In the genomic region with DNA sequence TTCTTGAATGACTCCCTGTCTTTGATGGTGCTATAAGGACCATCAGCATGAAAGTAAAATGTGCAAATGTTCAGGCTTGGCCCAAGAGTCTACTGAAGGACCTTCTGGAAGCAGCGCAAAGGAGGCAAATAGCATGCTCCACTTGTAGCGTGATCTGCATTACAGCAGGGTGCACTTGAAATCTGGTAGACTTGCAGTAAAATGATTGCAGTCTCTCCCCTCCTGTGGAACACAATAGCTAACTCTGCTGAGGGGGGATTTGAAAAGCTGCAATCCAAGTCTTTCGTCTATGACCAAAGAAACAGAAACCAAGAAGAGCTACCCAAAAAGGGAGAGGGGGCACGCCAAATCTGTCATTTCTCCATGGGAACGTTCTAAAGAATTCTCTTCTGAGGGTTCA, we compare ENCODE assay signal across 17 mouse cellular contexts.
A peak's percentile ranks its signal among the peaks of the same experiment; 100 is the strongest.
DNase-seq lines count a peak whose midpoint lies in the region; ATAC-seq lines count a peak whose summit lies in the region.
"Had no signal": no experiment of that assay in that cellular context is flagged by ENCODE, and none has a peak within 500 bp of the region (broad histone marks: within the 10 kb centered on the region; RNA-seq: fewer than 3 reads in every experiment).

No protein-coding gene starts in this region.

- H3K9ac ChIP-seq in hindbrain, embryonic 12.5 days, result no peak overlapping the region
- no peak overlapping the region for H3K9ac ChIP-seq in hindbrain, embryonic 16.5 days (ENCODE audit: low read depth, low read length)
- no peak overlapping the region for H3K9ac ChIP-seq in forebrain, embryonic 14.5 days (ENCODE audit: low read length)
- H3K9ac ChIP-seq in midbrain, embryonic 11.5 days (ENCODE audit: low read length), result no peak overlapping the region
- H3K9ac ChIP-seq in neural tube, embryonic 15.5 days (replicated peaks), result no peak overlapping the region
- H3K9ac ChIP-seq: limb, embryonic 12.5 days; liver, embryonic 12.5 days had no signal

- peaks cover 38% of the 10 kb centered on the region for H3K4me1 ChIP-seq in hindbrain, embryonic 12.5 days
- H3K4me1 ChIP-seq in hindbrain, embryonic 16.5 days (ENCODE audit: control insufficient read depth, insufficient read depth, low read depth, low read length), result peaks cover 14% of the 10 kb centered on the region
- H3K4me1 ChIP-seq in forebrain, embryonic 14.5 days (ENCODE audit: control insufficient read depth, insufficient read depth, low read length), result peaks cover 30% of the 10 kb centered on the region
- peaks cover 24% of the 10 kb centered on the region for H3K4me1 ChIP-seq in midbrain, embryonic 11.5 days (ENCODE audit: control insufficient read depth, insufficient read depth, low read length)
- peaks cover 30% of the 10 kb centered on the region for H3K4me1 ChIP-seq in neural tube, embryonic 15.5 days
- H3K4me1 ChIP-seq: liver, embryonic 12.5 days had no signal

- H3K4me2 ChIP-seq in hindbrain, embryonic 12.5 days (replicated peaks), result no peak overlapping the region
- no peak overlapping the region for H3K4me2 ChIP-seq in hindbrain, embryonic 16.5 days (ENCODE audit: low read length)
- no peak overlapping the region for H3K4me2 ChIP-seq in forebrain, embryonic 14.5 days (ENCODE audit: low read length)
- no peak overlapping the region for H3K4me2 ChIP-seq in midbrain, embryonic 11.5 days
- no peak overlapping the region for H3K4me2 ChIP-seq in neural tube, embryonic 15.5 days
- H3K4me2 ChIP-seq: limb, embryonic 12.5 days; liver, embryonic 12.5 days had no signal

- H3K27ac ChIP-seq in hindbrain, embryonic 12.5 days, result peak overlapping the region; percentile 45
- H3K27ac ChIP-seq in hindbrain, embryonic 16.5 days (ENCODE audit: low read depth, low read length), result no peak overlapping the region
- H3K27ac ChIP-seq in forebrain, embryonic 14.5 days (ENCODE audit: low read depth, low read length), result peak overlapping the region; percentile 68
- H3K27ac ChIP-seq in midbrain, embryonic 11.5 days (ENCODE audit: low read depth, low read length), result peak overlapping the region; percentile 30; the same call in 1 of the 2 replicates
- H3K27ac ChIP-seq in neural tube, embryonic 15.5 days (replicated peaks), result no peak overlapping the region
- H3K27ac ChIP-seq: embryonic facial prominence, embryonic 10.5 days; gastrocnemius, adult 2 months; limb, embryonic 12.5 days; liver, embryonic 12.5 days had no signal

- DNase-seq in forebrain, embryonic 14.5 days (ENCODE audit: low spot score), result no peak
- DNase-seq in midbrain, embryonic 11.5 days (ENCODE audit: low spot score, missing footprints), result no peak
- no peak for DNase-seq in thymus, postnatal 14 days
- DNase-seq in layer of hippocampus, adult 9-11 months, result no peak
- DNase-seq: adrenal gland, postnatal 25 days; gastrocnemius, adult 2 months; heart, adult 18-20 months; lung, adult 2 months; thymus, adult 2 months had no signal

- H3K4me3 ChIP-seq in hindbrain, embryonic 12.5 days, result no peak overlapping the region
- no peak overlapping the region for H3K4me3 ChIP-seq in hindbrain, embryonic 16.5 days (ENCODE audit: low read length)
- no peak overlapping the region for H3K4me3 ChIP-seq in forebrain, embryonic 14.5 days (ENCODE audit: low read depth, low read length)
- no peak overlapping the region for H3K4me3 ChIP-seq in midbrain, embryonic 11.5 days (ENCODE audit: low read depth, low read length)
- H3K4me3 ChIP-seq in neural tube, embryonic 15.5 days (replicated peaks), result no peak overlapping the region
- H3K4me3 ChIP-seq: embryonic facial prominence, embryonic 10.5 days; gastrocnemius, adult 2 months; limb, embryonic 12.5 days; liver, embryonic 12.5 days had no signal

- no peaks in the 10 kb centered on the region for H3K9me3 ChIP-seq in hindbrain, embryonic 12.5 days (replicated peaks)
- no peaks in the 10 kb centered on the region for H3K9me3 ChIP-seq in hindbrain, embryonic 16.5 days (ENCODE audit: control insufficient read depth, low read length)
- H3K9me3 ChIP-seq in forebrain, embryonic 14.5 days (replicated peaks; ENCODE audit: control insufficient read depth, low read length), result no peaks in the 10 kb centered on the region
- no peaks in the 10 kb centered on the region for H3K9me3 ChIP-seq in midbrain, embryonic 11.5 days (ENCODE audit: control insufficient read depth, low read length)
- no peaks in the 10 kb centered on the region for H3K9me3 ChIP-seq in neural tube, embryonic 15.5 days (replicated peaks)
- H3K9me3 ChIP-seq: embryonic facial prominence, embryonic 10.5 days; limb, embryonic 12.5 days; liver, embryonic 12.5 days had no signal

- WGBS in hindbrain, embryonic 12.5 days, result 66% methylated on average over 5 of the region's 5 CpGs
- WGBS in hindbrain, embryonic 16.5 days, result 48% methylated on average over 5 of the region's 5 CpGs
- WGBS in forebrain, embryonic 14.5 days, result 36% methylated on average over 5 of the region's 5 CpGs
- WGBS in midbrain, embryonic 11.5 days, result 54% methylated on average over 5 of the region's 5 CpGs
- 48% methylated on average over 5 of the region's 5 CpGs for WGBS in neural tube, embryonic 15.5 days

- no peaks in the 10 kb centered on the region for H3K36me3 ChIP-seq in hindbrain, embryonic 12.5 days
- H3K36me3 ChIP-seq in hindbrain, embryonic 16.5 days (ENCODE audit: control insufficient read depth, insufficient read depth, low read length), result no peaks in the 10 kb centered on the region; the same call in 1 of the 2 replicates
- H3K36me3 ChIP-seq in forebrain, embryonic 14.5 days (ENCODE audit: control insufficient read depth, insufficient read depth, low read length), result 0 out of 2 replicates have a peak, but pooled peaks cover 2% of the 10 kb centered on the region
- peaks cover 4% of the 10 kb centered on the region; the same call in 1 of the 2 replicates for H3K36me3 ChIP-seq in midbrain, embryonic 11.5 days (ENCODE audit: control insufficient read depth, insufficient read depth, low read length)
- no peaks in the 10 kb centered on the region; the same call in 1 of the 2 replicates for H3K36me3 ChIP-seq in neural tube, embryonic 15.5 days
- H3K36me3 ChIP-seq: embryonic facial prominence, embryonic 10.5 days; limb, embryonic 12.5 days; liver, embryonic 12.5 days had no signal

- no peak for ATAC-seq in hindbrain, embryonic 12.5 days (ENCODE audit: low FRiP score)
- no peak for ATAC-seq in hindbrain, embryonic 16.5 days
- peak; percentile 33; the same call in 1 of the 2 replicates for ATAC-seq in forebrain, embryonic 14.5 days
- no peak for ATAC-seq in midbrain, embryonic 11.5 days (ENCODE audit: low FRiP score)
- ATAC-seq in neural tube, embryonic 15.5 days (ENCODE audit: low FRiP score), result 0 out of 2 replicates have a peak, but pooled peaks have one; percentile 36
- ATAC-seq: intestine, postnatal 0 days; liver, embryonic 12.5 days had no signal

- H3K27me3 ChIP-seq in hindbrain, embryonic 12.5 days, result no peaks in the 10 kb centered on the region
- H3K27me3 ChIP-seq in hindbrain, embryonic 16.5 days (replicated peaks; ENCODE audit: control insufficient read depth, insufficient read depth, low read length), result no peaks in the 10 kb centered on the region
- H3K27me3 ChIP-seq in forebrain, embryonic 14.5 days (replicated peaks; ENCODE audit: control insufficient read depth, insufficient read depth, low read length), result no peaks in the 10 kb centered on the region
- no peaks in the 10 kb centered on the region for H3K27me3 ChIP-seq in midbrain, embryonic 11.5 days (ENCODE audit: control insufficient read depth, insufficient read depth, low read length)
- no peaks in the 10 kb centered on the region for H3K27me3 ChIP-seq in neural tube, embryonic 15.5 days (replicated peaks)
- H3K27me3 ChIP-seq: CH12.LX; limb, embryonic 12.5 days; liver, embryonic 12.5 days had no signal

Comparison
In these comparisons a context has a peak if more than half of its experiments do, and no peak if none do; other contexts are left out.
1. H3K27ac ChIP-seq: peak in hindbrain, embryonic 12.5 days (single experiment), forebrain, embryonic 14.5 days (single experiment) and midbrain, embryonic 11.5 days (single experiment); none in hindbrain, embryonic 16.5 days (single experiment) and neural tube, embryonic 15.5 days (single experiment).
2. ATAC-seq: peak in forebrain, embryonic 14.5 days (single experiment) and neural tube, embryonic 15.5 days (single experiment); none in hindbrain, embryonic 12.5 days (single experiment), hindbrain, embryonic 16.5 days (single experiment) and midbrain, embryonic 11.5 days (single experiment).